Mouse (Mus musculus) liver, postnatal 0 days (tissue): Measurements from ENCODE around the gene 4930522L14Rik.
"Not testable (repeated sequence)": the region's sequence is repeated elsewhere in the genome, so short reads cannot be mapped to it uniquely, and the experiment has no call there.

Experiments used
- CTCF ChIP-seq: sonication (generic); IDR thresholded peaks from 2 replicates; pipeline ENCODE4 v1.5.1; 2016; ENCODE audit warnings: antibody characterized with exemption, low read depth
- EP300 ChIP-seq: IDR thresholded peaks from 2 replicates; pipeline ENCODE4 v1.6.1; 2016; ENCODE audit warnings: antibody characterized with exemption, low read depth, mild to moderate bottlenecking

GRCm38 (mm10) chr5:109745081-109745480 is 6.6 kb downstream of the 4930522L14Rik start:
- TF ChIP-seq CTCF, EP300: not testable (repeated sequence)
